Mouse (Mus musculus) forebrain, embryonic 10.5 days (tissue): Measurements from ENCODE around the gene Kifc3. TPM values are rescaled to one million over a fixed set of nuclear protein-coding genes. Genes with fewer than 3 reads are reported as not detected.

Experiments
- DNase-seq: peaks from one replicate; pipeline ENCODE4 v3.0.0-alpha.2; 2017; ENCODE audit warnings: low spot score; ENCODE audit errors: extremely low spot score
- H3K27ac ChIP-seq: fragments of 300-500 bp; sonication (generic); 2 replicates; pipeline ENCODE4 v1.5.1; 2016; ENCODE audit warnings: mild to moderate bottlenecking
- H3K27me3 ChIP-seq: fragments of 300-500 bp; sonication (generic); 2 replicates; pipeline ENCODE4 v1.6.1; 2016; ENCODE audit warnings: mild to moderate bottlenecking; ENCODE audit not compliant: poor library complexity, severe bottlenecking
- H3K36me3 ChIP-seq: fragments of 300-500 bp; sonication (generic); replicated peaks from 2 replicates; pipeline ENCODE4 v1.6.1; 2016; ENCODE audit warnings: mild to moderate bottlenecking, moderate library complexity
- H3K4me1 ChIP-seq: fragments of 300-500 bp; sonication (generic); 2 replicates; pipeline ENCODE4 v1.6.1; 2016
- H3K4me3 ChIP-seq: fragments of 300-500 bp; sonication (generic); 2 replicates; pipeline ENCODE4 v1.5.1; 2016; ENCODE audit warnings: mild to moderate bottlenecking, moderate library complexity
- H3K9me3 ChIP-seq: fragments of 300-500 bp; sonication (generic); 2 replicates; pipeline ENCODE4 v1.6.1; 2016; ENCODE audit warnings: mild to moderate bottlenecking, moderate library complexity
- WGBS: fragments of 180-500 bp; shearing (Covaris S2); methylation state at CpG from one replicate; pipeline ENCODE4 v1.1.7; 2016; 5-methylcytosine and 5-hydroxymethylcytosine counted together
- polyA plus RNA-seq: library from polyadenylated mRNA; unstranded; fragments of >200 nt; fragmentation: Nextera tagmentation; extraction: Ambion mirVana; gene quantifications from 2 replicates; pipeline ENCODE4 v1.2.1, GENCODE M21; 2016

Kifc3 gene
- polyA plus RNA-seq, 1 experiment from 2014 or later: 4.4 TPM

DNA sequence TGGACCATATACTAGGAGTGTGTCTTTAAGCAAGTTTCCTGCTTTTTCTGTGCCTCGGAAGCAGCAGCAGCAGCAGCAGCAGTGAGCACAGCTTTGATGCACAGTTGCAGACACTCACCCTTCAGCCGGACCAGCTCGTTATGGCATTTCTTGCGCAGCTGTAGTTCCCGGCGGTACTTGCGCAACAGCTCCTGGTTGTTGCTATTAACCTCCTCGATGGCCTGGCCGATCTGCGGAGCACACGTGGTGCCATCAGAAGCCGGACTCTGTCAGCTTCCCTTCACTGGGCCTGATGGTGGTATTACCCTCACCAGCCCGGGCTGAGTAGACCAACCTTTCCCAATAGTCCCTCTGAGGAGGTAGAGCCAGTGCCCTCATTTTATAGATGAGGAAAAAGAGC is 95.3 kb downstream of the Kifc3 start:
- 91% methylated on average over 13 of the region's 13 CpGs for WGBS
- DNase-seq: no peak
- Histone ChIP-seq H3K36me3 (0 out of 2 replicates have a peak, but pooled peaks cover 2% of the 10 kb centered on the region), H3K9me3 (no peaks in the 10 kb centered on the region), H3K4me3 (no peak overlapping the region), H3K27ac (no peak overlapping the region), H3K27me3 (no peaks in the 10 kb centered on the region), H3K4me1 (no peaks in the 10 kb centered on the region)

DNA sequence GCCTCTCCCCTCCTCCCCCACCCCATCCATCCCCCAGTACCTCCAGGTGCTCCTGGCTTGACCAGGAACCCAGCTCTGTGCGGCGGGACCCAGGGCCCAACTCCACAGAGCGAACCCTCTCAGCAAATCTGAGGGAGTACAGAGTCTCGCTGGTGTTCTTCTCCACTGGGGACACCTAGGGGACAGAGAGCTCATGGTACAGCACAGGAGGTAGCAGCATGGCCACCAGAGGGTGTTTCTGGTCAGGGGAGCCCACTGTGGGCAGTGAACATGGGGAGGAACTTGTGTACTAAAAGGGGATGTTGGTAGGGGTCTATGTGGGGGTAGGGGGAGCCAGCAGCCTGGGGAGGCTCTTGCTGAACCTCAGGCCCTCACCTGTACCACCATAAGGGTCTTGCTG is 100.6 kb downstream of the Kifc3 start:
- Histone ChIP-seq H3K4me3 (no peak overlapping the region), H3K27ac (0 out of 2 replicates have a peak overlapping the region, but pooled peaks have one; percentile 15), H3K9me3 (no peaks in the 10 kb centered on the region), H3K27me3 (no peaks in the 10 kb centered on the region), H3K4me1 (no peaks in the 10 kb centered on the region), H3K36me3 (peaks cover 39% of the 10 kb centered on the region)
- DNase-seq: no peak
- 85% methylated on average over 4 of the region's 4 CpGs for WGBS

DNA sequence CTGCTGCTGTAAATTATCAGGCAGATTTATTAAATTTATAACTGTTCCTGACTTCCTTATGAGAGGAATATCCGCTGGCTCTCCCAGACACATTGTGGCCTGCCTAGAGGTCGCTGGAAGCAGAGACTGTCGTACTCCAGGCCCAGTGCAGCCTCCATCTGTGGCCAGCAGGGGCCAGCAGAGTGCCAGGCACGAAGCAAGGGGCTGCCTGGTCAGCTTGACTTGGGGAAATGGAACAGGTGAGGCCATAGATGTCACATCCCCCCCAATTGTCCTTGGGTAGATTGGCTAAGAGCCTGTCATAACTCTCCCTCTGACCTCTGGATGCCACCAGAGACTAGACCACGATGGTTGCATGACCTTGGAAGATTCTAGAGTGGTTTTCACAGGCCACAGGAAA is 103.6 kb downstream of the Kifc3 start:
- no peaks in the 10 kb centered on the region for H3K9me3 ChIP-seq
- WGBS: 30% methylated on average over 5 of the region's 5 CpGs
- no peak overlapping the region for H3K27ac ChIP-seq
- no peaks in the 10 kb centered on the region for H3K4me1 ChIP-seq
- H3K4me3 ChIP-seq: no peak overlapping the region
- no peaks in the 10 kb centered on the region for H3K27me3 ChIP-seq
- peaks cover 68% of the 10 kb centered on the region for H3K36me3 ChIP-seq
- peak; percentile 55 for DNase-seq

DNA sequence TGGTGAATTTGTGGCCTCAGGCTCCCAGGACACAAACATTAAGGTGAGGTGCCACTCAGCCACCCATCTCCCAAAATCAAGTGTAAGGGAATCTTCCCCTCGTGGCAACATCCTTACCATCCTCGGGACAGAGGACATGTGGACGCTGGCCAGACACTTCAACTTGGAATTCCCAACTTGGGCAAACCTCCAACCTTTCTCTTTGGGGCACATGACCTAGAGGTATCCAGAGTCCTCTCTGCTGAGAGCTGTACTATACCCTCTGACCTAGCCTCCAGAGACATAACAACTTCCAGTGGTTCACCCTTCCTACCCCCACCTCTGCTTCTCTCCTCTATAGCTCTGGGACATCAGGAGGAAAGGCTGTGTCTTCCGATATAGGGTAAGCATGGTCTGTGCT is 109.0 kb downstream of the Kifc3 start:
- Histone ChIP-seq H3K27me3 (no peaks in the 10 kb centered on the region), H3K9me3 (no peaks in the 10 kb centered on the region), H3K36me3 (peaks cover 97% of the 10 kb centered on the region), H3K27ac (no peak overlapping the region), H3K4me3 (no peak overlapping the region), H3K4me1 (no peaks in the 10 kb centered on the region)
- no peak for DNase-seq
- WGBS: 94% methylated on average over 4 of the region's 4 CpGs

DNA sequence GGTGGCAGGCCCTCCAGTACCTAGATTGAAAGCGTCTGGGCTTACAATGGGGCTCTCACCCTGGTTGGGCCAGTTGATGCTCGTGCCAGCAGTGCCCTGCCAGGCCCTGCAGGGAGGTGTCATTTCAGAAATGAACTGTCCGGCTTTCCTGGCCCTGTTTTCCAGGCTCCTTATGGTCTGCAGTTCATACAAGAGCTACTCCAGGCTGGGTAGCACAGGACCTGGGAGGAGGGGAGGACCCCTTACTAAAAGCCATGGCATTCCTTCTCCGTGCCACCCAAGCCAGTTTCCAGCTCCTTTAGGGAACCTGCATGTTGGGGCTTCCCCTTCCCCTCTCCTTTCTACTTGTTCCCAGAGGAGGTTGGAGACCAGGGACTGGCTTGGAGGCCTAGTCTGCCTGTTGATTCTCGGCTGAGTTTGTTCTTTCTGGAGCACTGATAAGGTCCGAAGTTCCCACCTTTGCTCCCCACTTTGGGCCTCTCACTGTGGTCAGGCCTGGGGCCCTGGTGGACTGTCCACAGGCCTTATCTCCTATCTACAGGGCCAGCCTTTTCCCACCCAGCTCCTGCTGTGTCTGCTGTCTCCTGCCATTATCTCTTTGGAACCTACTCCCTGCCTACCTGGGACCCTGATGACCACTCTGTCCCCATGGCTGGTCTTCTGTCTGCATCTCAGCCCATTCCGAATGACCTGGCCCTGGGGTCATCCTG is 117.0 kb downstream of the Kifc3 start:
- H3K9me3 ChIP-seq: no peaks in the 10 kb centered on the region
- H3K4me3 ChIP-seq: no peak overlapping the region
- peak overlapping the region; percentile 27; the same call in 1 of the 2 replicates for H3K27ac ChIP-seq
- H3K36me3 ChIP-seq: peaks cover 68% of the 10 kb centered on the region
- 90% methylated on average over 7 of the region's 7 CpGs for whole genome bisulfite sequencing
- DNase-seq: no peak
- H3K27me3 ChIP-seq: no peaks in the 10 kb centered on the region
- H3K4me1 ChIP-seq: peaks cover 20% of the 10 kb centered on the region

DNA sequence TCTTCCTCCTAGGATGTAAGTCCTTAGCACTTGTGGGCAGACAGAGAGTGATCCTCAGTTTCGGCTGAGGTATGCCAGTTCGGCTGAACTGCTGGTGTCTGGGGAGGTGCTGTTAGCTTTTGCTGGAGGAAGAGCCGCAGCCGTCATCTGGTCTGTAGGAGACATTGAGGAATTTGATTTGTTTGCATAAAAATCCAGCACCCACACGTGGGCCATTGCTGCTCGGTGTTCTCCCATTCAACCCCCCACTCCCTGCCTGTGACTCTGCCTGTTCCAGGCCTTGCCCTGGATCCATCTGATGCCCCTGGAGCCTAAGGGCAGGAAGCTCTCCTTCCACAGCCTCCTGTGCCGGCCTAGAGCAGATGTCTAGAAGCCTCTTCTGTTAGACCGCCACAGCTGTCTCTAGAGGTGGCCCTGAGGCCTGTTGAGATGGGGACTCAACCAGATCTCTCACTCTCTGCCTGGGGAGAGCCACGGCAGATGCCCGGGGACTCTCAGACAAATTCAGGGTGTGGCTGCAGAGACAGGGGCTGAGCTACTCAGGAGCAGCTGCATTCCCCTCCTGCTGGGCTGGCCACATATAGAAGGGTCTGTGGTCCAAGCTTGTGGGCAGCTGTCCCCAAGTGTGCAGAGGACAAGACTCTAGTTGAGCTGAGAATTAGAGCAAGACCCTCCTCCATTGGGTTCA is 117.7 kb downstream of the Kifc3 start:
- H3K4me1 ChIP-seq: peaks cover 24% of the 10 kb centered on the region
- no peak for DNase-seq
- no peaks in the 10 kb centered on the region for H3K9me3 ChIP-seq
- H3K27ac ChIP-seq: peak overlapping the region; percentile 58
- H3K27me3 ChIP-seq: no peaks in the 10 kb centered on the region
- H3K36me3 ChIP-seq: peaks cover 61% of the 10 kb centered on the region
- WGBS: 88% methylated on average over 10 of the region's 10 CpGs
- H3K4me3 ChIP-seq: no peak overlapping the region

DNA sequence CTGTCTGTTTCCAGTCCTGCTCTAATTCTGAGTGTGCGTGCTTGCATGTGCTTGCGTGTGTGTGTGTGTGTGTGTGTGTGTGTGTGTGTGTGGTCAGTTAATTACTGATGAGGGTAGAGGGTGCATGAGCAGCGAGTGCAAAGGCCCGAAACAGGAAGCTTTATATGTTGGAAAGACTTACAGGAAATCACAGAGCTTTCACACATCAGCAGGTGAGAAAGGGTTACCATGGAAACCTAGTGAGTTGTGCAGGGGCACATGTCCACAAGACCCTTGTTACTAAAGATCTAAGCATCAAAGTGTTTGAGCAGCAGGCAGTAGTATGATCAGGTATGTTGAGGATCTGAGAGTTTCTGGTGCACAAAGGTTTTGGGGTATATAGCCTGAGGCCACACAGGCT is 118.4 kb downstream of the Kifc3 start:
- H3K36me3 ChIP-seq: peaks cover 56% of the 10 kb centered on the region
- no peaks in the 10 kb centered on the region for H3K27me3 ChIP-seq
- no peaks in the 10 kb centered on the region for H3K9me3 ChIP-seq
- no peak overlapping the region for H3K4me3 ChIP-seq
- DNase-seq: no peak
- H3K4me1 ChIP-seq: peaks cover 27% of the 10 kb centered on the region
- no peak overlapping the region for H3K27ac ChIP-seq
- 94% methylated on average over 4 of the region's 4 CpGs for WGBS

DNA sequence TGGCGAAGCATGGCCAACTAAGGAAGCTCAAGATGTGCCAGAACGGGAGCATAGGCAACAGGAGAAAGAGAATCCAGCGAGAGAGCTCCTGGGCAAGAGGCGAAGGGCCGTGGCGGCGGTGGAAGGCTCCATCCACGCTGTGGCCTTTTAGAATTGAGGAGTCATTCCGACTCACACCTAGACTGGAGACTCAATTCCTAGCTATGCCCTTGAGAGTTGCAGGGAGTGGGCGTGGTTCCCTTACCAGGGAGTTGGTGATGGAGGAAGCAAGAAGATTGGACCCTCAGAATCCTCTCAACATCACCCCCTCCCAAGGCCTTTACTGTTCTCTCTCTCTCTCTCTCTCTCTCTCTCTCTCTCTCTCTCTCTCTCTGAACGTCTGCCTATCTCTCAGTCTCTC is 121.0 kb downstream of the Kifc3 start:
- Histone ChIP-seq H3K27me3 (no peaks in the 10 kb centered on the region), H3K27ac (peak overlapping the region; percentile 89), H3K9me3 (no peaks in the 10 kb centered on the region), H3K36me3 (peaks cover 31% of the 10 kb centered on the region), H3K4me1 (peaks cover 27% of the 10 kb centered on the region), H3K4me3 (peak overlapping the region; percentile 82)
- WGBS: 10% methylated on average over 11 of the region's 11 CpGs
- no peak for DNase-seq

DNA sequence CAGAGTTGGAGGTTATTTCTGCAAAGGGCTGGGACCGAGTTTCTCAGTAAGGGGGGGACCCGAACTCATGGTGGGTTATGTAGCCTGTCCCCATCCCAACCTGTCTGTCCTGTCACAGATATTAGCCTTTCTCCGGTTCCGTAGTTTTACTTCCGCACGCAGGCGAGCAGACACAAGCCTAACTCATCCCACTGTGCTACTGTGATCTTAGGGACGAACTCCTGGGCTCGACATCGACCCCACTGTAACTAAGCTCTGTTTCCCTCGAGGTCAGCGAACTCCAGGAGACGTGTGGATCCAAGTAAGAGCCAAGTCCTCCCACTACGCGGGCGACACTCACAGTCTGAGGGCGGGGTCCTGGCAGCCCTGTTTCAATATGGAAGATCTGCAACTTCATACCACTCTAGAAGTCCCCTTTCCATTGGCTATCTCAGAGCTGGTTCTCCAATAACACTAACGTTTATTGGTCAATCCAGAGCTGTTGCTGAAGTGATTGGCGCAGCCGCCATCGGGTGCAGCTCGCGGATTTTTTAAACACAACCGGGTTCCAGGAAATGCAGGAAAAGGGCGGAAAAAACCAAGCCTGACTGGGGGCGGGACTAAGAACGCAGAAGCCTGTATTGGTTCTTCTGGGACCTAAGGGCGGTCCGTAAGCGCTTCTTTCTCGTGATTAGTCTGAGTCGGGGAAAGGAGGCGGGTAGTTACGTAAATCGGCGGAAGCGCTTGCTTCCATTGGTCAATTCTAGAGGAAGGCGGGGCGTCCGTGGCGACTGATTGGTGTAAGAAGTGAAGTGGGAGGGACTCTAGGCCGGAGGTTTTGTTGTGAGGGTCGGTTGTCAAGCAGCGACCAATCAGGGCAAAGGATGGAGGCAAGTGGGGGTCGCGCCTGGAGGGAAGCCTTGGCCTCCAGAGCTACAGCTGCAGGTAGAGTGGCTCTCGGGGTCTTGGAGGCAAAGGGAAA is 122.0 kb downstream of the Kifc3 start, which contains the start of gene Katnb1:
TSS of gene Katnb1 (plus strand) at position 806 of the 961 bp plus-strand sequence.
- Histone ChIP-seq H3K4me1 (peaks cover 27% of the 10 kb centered on the region), H3K9me3 (no peaks in the 10 kb centered on the region), H3K36me3 (peaks cover 24% of the 10 kb centered on the region), H3K4me3 (peak within 1 kb of the TSS; percentile 82), H3K27me3 (no peaks in the 10 kb centered on the region), H3K27ac (peak within 1 kb of the TSS; percentile 89)
- peak; percentile 98 for DNase-seq
- WGBS: under 1% methylated on average over 47 of the region's 47 CpGs

DNA sequence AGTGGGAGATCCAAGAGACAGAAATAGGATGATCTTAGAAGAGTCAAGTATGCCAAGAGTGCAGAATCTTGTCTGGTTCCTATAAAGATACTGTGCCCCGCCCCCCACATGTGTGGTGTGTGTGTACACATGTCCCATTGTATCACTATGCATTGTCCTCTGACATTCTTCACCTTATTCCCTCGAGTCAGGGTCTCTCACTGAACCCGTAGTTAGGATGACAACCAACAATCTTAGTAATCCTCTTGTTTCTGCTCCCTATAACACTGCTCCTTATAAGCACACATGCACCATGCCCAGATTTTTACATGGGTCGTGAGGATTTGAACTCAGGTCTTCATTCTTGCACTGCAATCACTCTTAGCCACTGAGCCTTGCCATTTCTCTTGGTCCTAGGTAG is 123.3 kb downstream of the Kifc3 start:
- no peaks in the 10 kb centered on the region for H3K27me3 ChIP-seq
- H3K4me1 ChIP-seq: peaks cover 27% of the 10 kb centered on the region
- no peak for DNase-seq
- H3K4me3 ChIP-seq: no peak overlapping the region
- WGBS: 84% methylated on average over 4 of the region's 4 CpGs
- H3K36me3 ChIP-seq: peaks cover 11% of the 10 kb centered on the region
- H3K27ac ChIP-seq: no peak overlapping the region
- no peaks in the 10 kb centered on the region for H3K9me3 ChIP-seq

DNA sequence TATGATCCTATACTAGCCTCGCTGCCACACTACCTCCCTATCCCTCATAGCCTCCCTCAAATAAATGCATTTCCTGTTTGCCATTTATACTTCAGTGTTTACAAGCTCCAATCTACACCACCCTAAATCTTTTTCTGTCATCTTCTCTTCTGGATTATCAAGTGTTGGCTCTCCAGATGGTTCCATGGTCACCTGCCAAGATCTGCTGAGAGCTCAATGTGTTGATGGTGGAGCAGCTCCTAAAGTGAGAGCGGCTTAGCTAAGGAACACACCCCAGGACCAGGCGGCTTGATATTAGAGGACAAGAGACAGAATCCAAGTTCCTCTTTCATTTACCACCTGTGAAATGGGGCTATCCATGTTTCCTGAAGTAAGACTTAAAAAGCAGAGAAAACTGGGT is 124.6 kb downstream of the Kifc3 start:
- H3K36me3 ChIP-seq: 0 out of 2 replicates have a peak, but pooled peaks cover 2% of the 10 kb centered on the region
- WGBS: 86% methylated on average over 3 of the region's 3 CpGs
- no peaks in the 10 kb centered on the region for H3K27me3 ChIP-seq
- H3K27ac ChIP-seq: no peak overlapping the region
- H3K9me3 ChIP-seq: no peaks in the 10 kb centered on the region
- H3K4me3 ChIP-seq: no peak overlapping the region
- H3K4me1 ChIP-seq: peaks cover 24% of the 10 kb centered on the region
- DNase-seq: no peak

DNA sequence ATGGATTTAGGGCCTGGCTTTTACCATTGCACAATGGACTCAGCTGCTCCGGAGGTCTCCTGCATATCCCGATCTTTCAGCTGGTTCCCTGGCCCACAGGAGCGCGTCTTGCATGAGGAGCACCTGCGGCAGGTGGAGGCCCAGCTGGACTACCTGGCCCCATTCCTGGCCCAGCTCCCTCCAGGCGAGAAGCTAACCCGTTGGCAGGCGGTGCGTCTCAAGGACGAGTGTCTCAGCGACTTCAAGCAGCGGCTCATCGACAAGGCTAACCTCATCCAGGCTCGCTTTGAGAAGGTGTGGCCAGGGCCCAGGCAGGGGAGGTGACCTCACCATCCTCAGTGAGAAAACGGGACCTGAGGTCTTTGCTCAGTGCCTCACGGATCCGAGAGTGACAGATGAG is 126.5 kb downstream of the Kifc3 start:
- no peak for DNase-seq
- H3K4me3 ChIP-seq: no peak overlapping the region
- 81% methylated on average over 17 of the region's 17 CpGs for WGBS
- H3K27me3 ChIP-seq: no peaks in the 10 kb centered on the region
- H3K9me3 ChIP-seq: no peaks in the 10 kb centered on the region
- H3K4me1 ChIP-seq: peaks cover 7% of the 10 kb centered on the region
- H3K36me3 ChIP-seq: no peaks in the 10 kb centered on the region
- H3K27ac ChIP-seq: no peak overlapping the region
